ENCODE assay signal across 8 mouse cellular contexts in the genomic region with DNA sequence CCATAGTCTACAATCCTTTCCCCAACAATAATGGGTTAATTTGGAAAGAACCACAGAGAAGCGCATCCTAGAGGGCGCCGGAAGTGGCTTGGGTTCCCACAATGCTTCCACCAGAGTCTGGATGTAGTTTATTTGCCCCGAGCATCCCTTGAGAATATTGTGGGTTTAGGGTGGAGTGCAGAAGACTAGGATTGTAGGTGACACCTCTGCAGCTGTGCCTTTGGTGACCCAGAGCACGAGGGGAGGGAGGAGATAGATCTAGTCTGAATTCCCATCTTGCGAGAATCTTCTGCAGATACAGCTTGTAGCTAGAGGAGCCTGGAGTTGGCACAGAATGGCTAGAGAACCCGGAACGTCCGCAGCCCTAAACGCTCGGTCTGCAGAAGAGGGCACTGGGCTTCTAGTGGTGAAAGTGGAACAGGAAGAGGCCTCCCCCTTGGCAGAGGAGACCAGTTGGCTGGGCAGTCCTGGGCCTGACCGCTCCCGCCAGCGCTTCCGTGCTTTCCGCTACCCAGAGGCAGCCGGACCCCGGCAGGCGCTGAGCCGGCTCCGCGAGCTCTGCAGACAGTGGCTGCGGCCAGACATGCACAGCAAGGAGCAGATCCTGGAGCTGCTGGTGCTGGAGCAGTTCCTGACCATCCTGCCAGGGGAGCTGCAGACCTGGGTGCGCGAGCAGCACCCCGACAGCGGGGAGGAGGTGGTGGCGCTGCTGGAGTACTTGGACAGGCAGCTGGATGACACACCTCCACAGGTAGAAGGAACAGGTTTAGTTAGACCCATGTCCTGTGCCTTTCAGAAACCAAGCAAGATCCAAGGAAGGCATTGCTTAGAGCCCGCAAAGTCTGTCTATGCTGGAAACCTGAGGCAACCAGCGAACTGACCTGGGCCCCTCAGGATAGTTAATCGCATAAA. TPM values are rescaled to one million over a fixed set of nuclear protein-coding genes. Genes with fewer than 3 reads are reported as not detected.
DNase-seq lines count a peak whose midpoint lies in the region; ATAC-seq and TF ChIP-seq lines count a peak whose summit lies in the region.
"Not testable (repeated sequence)": the region's sequence is repeated elsewhere in the genome, so short reads cannot be mapped to it uniquely, and the experiment has no call there.
"Had no signal": no experiment of that assay in that cellular context is flagged by ENCODE, and none has a peak within 500 bp of the region (broad histone marks: within the 10 kb centered on the region; RNA-seq: fewer than 3 reads in every experiment).

Gene Zkscan4 (plus strand): TSS at position 149 of the 912 bp plus-strand sequence.
Gene Gm10065 (minus strand): TSS at position 683 of the 912 bp plus-strand sequence.

- peak within 1 kb of the TSS; percentile 60 for H3K4me3 ChIP-seq in embryonic fibroblast, embryonic 13.5 days (ENCODE audit: insufficient read depth, low read length)

- intact Hi-C loops in left cerebral cortex, postnatal 25 days (cut with DNase I), result loop anchor here (1.0 to 5.0 kb wide), 5 partner anchors 26 to 117 kb away; partner anchors contain the start of genes Zkscan8, Zscan12 and Zscan26

- H3K27ac ChIP-seq in embryonic fibroblast, embryonic 13.5 days (ENCODE audit: insufficient read depth, low read length), result peak within 1 kb of the TSS; percentile 44

- TF ChIP-seq POLR2A in embryonic fibroblast, embryonic 13.5 days (IDR thresholded peaks at IDR 0.05; ENCODE audit: low read depth, low read length), result peak; percentile 54; the same call in 1 of the 2 replicates

- not testable (repeated sequence) for H3K4me1 ChIP-seq in embryonic fibroblast, embryonic 13.5 days (ENCODE audit: control insufficient read depth, insufficient read depth, low read length)

- peak; percentile 91 for ATAC-seq in megakaryocyte, adult 5-6 weeks (ENCODE audit: poor library complexity, severe bottlenecking)

- DNase-seq in brain, adult 2 months (ENCODE audit: low read depth, low spot score), result peak; percentile 92
- DNase-seq in heart, adult 8-10 months (ENCODE audit: low spot score), result peak; percentile 73
- DNase-seq in kidney, adult 18-20 months, result peak; percentile 67
- peak; percentile 80 to 91 for DNase-seq in left cerebral cortex, postnatal 25 days (ENCODE audit: low spot score in 2 of 2)
- peak; percentile 84 for DNase-seq in right cerebral cortex, adult 18-20 months

- not testable (repeated sequence) for TF ChIP-seq CTCF in embryonic fibroblast, embryonic 13.5 days (IDR thresholded peaks at IDR 0.05; ENCODE audit: borderline replicate concordance, insufficient read depth, low read length)

RNA-seq across cellular contexts. Expression of gene Zkscan4, which starts in this region (rescaled TPM):
- 0.58 and 1.0 TPM in 2 replicates for polyA plus RNA-seq in embryonic fibroblast, embryonic 13.5 days (2011; ENCODE audit: insufficient read length, low read depth, missing spikeins)
- total RNA-seq in heart, adult 8-10 months (2022), result 1 to 10 TPM; 1.0 to 1.5 (median 1.1) TPM
- total RNA-seq in left cerebral cortex, postnatal 25 days (2021), result 1 to 10 TPM; 5.6 to 6.7 TPM
- total RNA-seq in megakaryocyte, adult 5-6 weeks (2015), result 0.09 and 0.16 TPM in 2 replicates
- total RNA-seq in megakaryocyte, adult 5-6 weeks (2017), result 0.44 TPM in 1 of 2 replicates, not detected in the other

RNA-seq across cellular contexts. Expression of gene Gm10065, which starts in this region (rescaled TPM):
- polyA plus RNA-seq in embryonic fibroblast, embryonic 13.5 days (2011; ENCODE audit: insufficient read length, low read depth, missing spikeins), result not detected in 2 replicates
- total RNA-seq in heart, adult 8-10 months (2022), result not detected
- total RNA-seq in left cerebral cortex, postnatal 25 days (2021), result not detected
- not detected in 2 replicates for total RNA-seq in megakaryocyte, adult 5-6 weeks (2015)
- not detected in 2 replicates for total RNA-seq in megakaryocyte, adult 5-6 weeks (2017)
- polyA plus RNA-seq: gonadal fat pad, adult 2 months had no signal

Comparison
In these comparisons a context has a peak if more than half of its experiments do, and no peak if none do; other contexts are left out.
1. Peak in every context shown above with its lines: DNase-seq, ATAC-seq, H3K4me3 ChIP-seq and H3K27ac ChIP-seq.
2. Peak in ATAC-seq in megakaryocyte, adult 5-6 weeks; RNA of the genes that start here not detected or under 1 TPM.